In the genomic region with DNA sequence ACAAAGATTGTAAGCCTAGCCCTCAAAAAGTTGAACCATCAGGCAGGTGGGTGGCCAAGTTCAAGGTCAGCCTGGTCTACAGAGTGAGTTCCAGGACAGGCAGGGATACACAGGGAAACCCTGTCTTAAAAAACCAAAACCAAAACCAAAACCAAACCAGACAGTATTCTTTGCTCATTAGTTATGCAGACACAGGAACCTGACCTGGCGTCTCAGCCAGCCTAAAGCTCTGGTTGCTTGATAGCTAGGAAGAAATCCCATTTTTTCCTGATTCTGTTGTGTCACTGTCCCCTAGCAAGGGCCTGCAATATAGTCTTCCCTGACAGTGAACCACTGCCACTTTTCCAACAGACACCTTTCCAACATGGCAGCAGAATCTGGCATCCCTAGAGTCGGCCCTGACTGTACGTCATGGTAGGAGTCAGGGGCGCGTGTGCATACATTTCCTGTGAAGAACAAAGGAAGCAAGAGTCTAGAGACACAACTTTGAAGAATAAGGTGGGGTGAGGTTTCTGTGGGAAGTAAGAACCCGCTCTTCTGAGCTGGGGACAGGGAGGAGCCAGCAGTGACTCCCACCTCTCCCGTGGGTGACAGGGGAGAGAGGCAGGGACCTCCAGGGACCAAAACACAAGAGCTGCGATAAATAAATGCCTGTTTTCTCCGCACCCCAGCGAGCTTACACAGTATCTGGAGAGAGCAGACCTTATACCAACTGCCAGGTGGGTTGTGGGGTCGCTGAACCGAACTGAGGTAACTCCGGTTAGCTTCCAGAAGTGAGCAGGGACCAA, we compare ENCODE assay signal across 9 mouse cellular contexts. TPM values are rescaled to one million over a fixed set of nuclear protein-coding genes. Genes with fewer than 3 reads are reported as not detected.
A peak's percentile ranks its signal among the peaks of the same experiment; 100 is the strongest.
DNase-seq lines count a peak whose midpoint lies in the region; ATAC-seq and TF ChIP-seq lines count a peak whose summit lies in the region.
"Had no signal": no experiment of that assay in that cellular context is flagged by ENCODE, and none has a peak within 500 bp of the region (broad histone marks: within the 10 kb centered on the region; RNA-seq: fewer than 3 reads in every experiment).

No protein-coding gene starts in this region.

- intact Hi-C loops in heart, postnatal 14 days (cut with DNase I), result loop anchor here (10.0 kb wide), 1 partner anchor 196 kb away; a partner anchor contains a TSS
- intact Hi-C loops in left cerebral cortex, postnatal 14 days (cut with DNase I), result no loop called here
- intact Hi-C loops in left cerebral cortex, postnatal 36 days (cut with DNase I), result no loop called here

- TF ChIP-seq CTCF in E14TG2a.4 (conservative IDR thresholded peaks at IDR 0.05; ENCODE audit: low read length), result no peak

- H3K9me3 ChIP-seq in heart, embryonic 12.5 days (replicated peaks), result no peaks in the 10 kb centered on the region
- H3K9me3 ChIP-seq in E14TG2a.4 (ENCODE audit: low read length), result no peaks in the 10 kb centered on the region
- H3K9me3 ChIP-seq in stomach, embryonic 14.5 days (ENCODE audit: control insufficient read depth, low read depth, low read length), result no peaks in the 10 kb centered on the region
- H3K9me3 ChIP-seq: megakaryocyte, embryonic 14.5 days had no signal

- H3K4me3 ChIP-seq in heart, embryonic 12.5 days, result no peak overlapping the region
- H3K4me3 ChIP-seq in E14TG2a.4 (replicated peaks; ENCODE audit: low read length), result peak overlapping the region; percentile 46
- no peak overlapping the region for H3K4me3 ChIP-seq in stomach, embryonic 14.5 days (ENCODE audit: low read depth, low read length)

- no peak overlapping the region for H3K9ac ChIP-seq in heart, embryonic 12.5 days
- H3K9ac ChIP-seq in stomach, embryonic 14.5 days (replicated peaks; ENCODE audit: low read depth, low read length), result no peak overlapping the region

- no peak for ATAC-seq in heart, embryonic 12.5 days (ENCODE audit: insufficient number of reproducible peaks, low FRiP score)
- no peak for ATAC-seq in stomach, embryonic 14.5 days (ENCODE audit: insufficient number of reproducible peaks, insufficient read depth, low FRiP score, low read depth)

- H3K4me1 ChIP-seq in heart, embryonic 12.5 days (replicated peaks), result peaks cover 34% of the 10 kb centered on the region
- peaks cover 92% of the 10 kb centered on the region for H3K4me1 ChIP-seq in E14TG2a.4 (replicated peaks; ENCODE audit: low read depth, low read length)
- H3K4me1 ChIP-seq in stomach, embryonic 14.5 days (ENCODE audit: control insufficient read depth, insufficient read depth, low read length), result peaks cover 20% of the 10 kb centered on the region

- H3K27me3 ChIP-seq in heart, embryonic 12.5 days (replicated peaks), result no peaks in the 10 kb centered on the region
- H3K27me3 ChIP-seq in E14TG2a.4 (ENCODE audit: insufficient read depth, low read length), result no peaks in the 10 kb centered on the region
- H3K27me3 ChIP-seq in stomach, embryonic 14.5 days (ENCODE audit: control insufficient read depth, insufficient read depth, low read length), result no peaks in the 10 kb centered on the region
- H3K27me3 ChIP-seq: megakaryocyte, embryonic 14.5 days had no signal

- H3K27ac ChIP-seq in heart, embryonic 12.5 days (ENCODE audit: poor library complexity, severe bottlenecking), result peak overlapping the region; percentile 82; the same call in 1 of the 2 replicates
- peak overlapping the region; percentile 61; the same call in 1 of the 2 replicates for H3K27ac ChIP-seq in stomach, embryonic 14.5 days (ENCODE audit: low read length)

- peaks cover 89% of the 10 kb centered on the region for H3K36me3 ChIP-seq in heart, embryonic 12.5 days
- peaks cover 97% of the 10 kb centered on the region for H3K36me3 ChIP-seq in E14TG2a.4 (ENCODE audit: insufficient read depth, low read length)
- H3K36me3 ChIP-seq in stomach, embryonic 14.5 days (ENCODE audit: control insufficient read depth, insufficient read depth, low read length), result peaks cover 63% of the 10 kb centered on the region

- H3K4me2 ChIP-seq in heart, embryonic 12.5 days, result no peak overlapping the region
- no peak overlapping the region for H3K4me2 ChIP-seq in stomach, embryonic 14.5 days (replicated peaks; ENCODE audit: low read depth, low read length)

- DNase-seq in heart, postnatal 14 days, result no peak
- DNase-seq in induced T-regulatory cell, adult 2 months (ENCODE audit: low read depth), result peak; percentile 81
- no peak for DNase-seq in left cerebral cortex, postnatal 14 days (ENCODE audit: low spot score in 2 of 2)
- DNase-seq in kidney, postnatal 4 days, result no peak
- no peak for DNase-seq in left cerebral cortex, postnatal 36 days (ENCODE audit: low spot score in 2 of 2)

- 87% methylated on average over 13 of the region's 13 CpGs for WGBS in heart, embryonic 12.5 days
- 87% methylated on average over 13 of the region's 13 CpGs for WGBS in stomach, embryonic 14.5 days

RNA-seq across cellular contexts. Expression of a gene that starts 10.5 kb away (rescaled TPM):
- 24.7 and 27.8 TPM in 2 replicates for polyA plus RNA-seq in heart, embryonic 12.5 days (2016; fragmentation: Nextera tagmentation; extraction: Ambion mirVana)
- total RNA-seq in heart, postnatal 14 days (2021), result 10 to 100 TPM; 14.0 to 15.8 TPM
- polyA plus RNA-seq in stomach, embryonic 14.5 days (2014; fragmentation: Nextera tagmentation; extraction: Ambion mirVana), result 22.1 and 22.3 TPM in 2 replicates
- 10 to 100 TPM; 21.0 to 21.1 TPM for total RNA-seq in left cerebral cortex, postnatal 14 days (2021)
- 10 to 100 TPM; 17.5 to 18.1 TPM for total RNA-seq in left cerebral cortex, postnatal 36 days (2021)

RNA-seq across cellular contexts. Expression of a gene that starts 10.6 kb away (rescaled TPM):
- 27.8 and 30.0 TPM in 2 replicates for polyA plus RNA-seq in heart, embryonic 12.5 days (2016; fragmentation: Nextera tagmentation; extraction: Ambion mirVana)
- total RNA-seq in heart, postnatal 14 days (2021), result 10 to 100 TPM; 18.7 to 20.8 TPM
- polyA plus RNA-seq in stomach, embryonic 14.5 days (2014; fragmentation: Nextera tagmentation; extraction: Ambion mirVana), result 47.1 and 49.4 TPM in 2 replicates
- total RNA-seq in left cerebral cortex, postnatal 14 days (2021), result 10 to 100 TPM; 20.8 to 28.9 TPM
- 10 to 100 TPM; 24.7 to 30.7 TPM for total RNA-seq in left cerebral cortex, postnatal 36 days (2021)

RNA-seq across cellular contexts. Expression of a gene that starts 10.6 kb away (rescaled TPM):
- polyA plus RNA-seq in heart, embryonic 12.5 days (2016; fragmentation: Nextera tagmentation; extraction: Ambion mirVana), result 1.3 and 2.7 TPM in 2 replicates
- 1 to 10 TPM; 1.9 to 2.5 TPM for total RNA-seq in heart, postnatal 14 days (2021)
- 1.5 and 2.8 TPM in 2 replicates for polyA plus RNA-seq in stomach, embryonic 14.5 days (2014; fragmentation: Nextera tagmentation; extraction: Ambion mirVana)
- 1 to 10 TPM; 5.8 to 7.4 TPM for total RNA-seq in left cerebral cortex, postnatal 14 days (2021)
- 1 to 10 TPM; 4.5 to 7.8 TPM for total RNA-seq in left cerebral cortex, postnatal 36 days (2021)

RNA-seq across cellular contexts. Expression of a gene that starts 29.7 kb away (rescaled TPM):
- 3.5 and 4.8 TPM in 2 replicates for polyA plus RNA-seq in heart, embryonic 12.5 days (2016; fragmentation: Nextera tagmentation; extraction: Ambion mirVana)
- 1 to 10 TPM; 4.4 to 4.5 TPM for total RNA-seq in heart, postnatal 14 days (2021)
- polyA plus RNA-seq in stomach, embryonic 14.5 days (2014; fragmentation: Nextera tagmentation; extraction: Ambion mirVana), result 4.9 and 6.3 TPM in 2 replicates
- 10 to 100 TPM in 1 of 2 experiments, 1 to 10 TPM in 1; 9.0 to 10.4 TPM for total RNA-seq in left cerebral cortex, postnatal 14 days (2021)
- 10 to 100 TPM; 10.6 to 13.5 TPM for total RNA-seq in left cerebral cortex, postnatal 36 days (2021)
